Mouse (Mus musculus) midbrain, embryonic 16.5 days (tissue): ENCODE measurements at regions not wholly inside any gene's neighbourhood (a gene's known extent, or its start where the extent isn't known, plus 50 kb on each side); places are given as distances from the start of the nearest gene placed in this dataset.
A peak's percentile ranks its signal among the peaks of the same experiment; 100 is the strongest.
"Not testable (repeated sequence)": the region's sequence is repeated elsewhere in the genome, so short reads cannot be mapped to it uniquely, and the experiment has no call there.

ENCODE experiments used
- ATAC-seq: fragments of 200-750 bp; cut with Nextera tagmentation; 2 replicates; pipeline ENCODE4 v1.8.0; 2017; ENCODE audit warnings: moderate TSS enrichment
- H3K27ac ChIP-seq: fragments of 300-500 bp; sonication (generic); 2 replicates; pipeline ENCODE4 v1.5.1; 2014; ENCODE audit warnings: mild to moderate bottlenecking, low read length, mixed read lengths
- H3K27me3 ChIP-seq: fragments of 300-500 bp; sonication (generic); 2 replicates; pipeline ENCODE4 v1.6.1; 2014; ENCODE audit warnings: low read depth, low read length, mixed read lengths; ENCODE audit not compliant: control insufficient read depth, insufficient read depth
- H3K36me3 ChIP-seq: fragments of 300-500 bp; sonication (generic); 2 replicates; pipeline ENCODE4 v1.6.1; 2014; ENCODE audit warnings: mild to moderate bottlenecking, low read length, moderate library complexity, mixed read lengths; ENCODE audit not compliant: control insufficient read depth, insufficient read depth
- H3K4me1 ChIP-seq: fragments of 300-500 bp; sonication (generic); 2 replicates; pipeline ENCODE4 v1.6.1; 2014; ENCODE audit warnings: mild to moderate bottlenecking, low read length, mixed read lengths; ENCODE audit not compliant: control insufficient read depth, insufficient read depth
- H3K4me2 ChIP-seq: fragments of 300-500 bp; sonication (generic); 2 replicates; pipeline ENCODE4 v1.6.1; 2014; ENCODE audit warnings: mild to moderate bottlenecking, low read length, mixed read lengths
- H3K4me3 ChIP-seq: fragments of 300-500 bp; sonication (generic); 2 replicates; pipeline ENCODE4 v1.5.1; 2014; ENCODE audit warnings: low read depth, mild to moderate bottlenecking, low read length, moderate library complexity, mixed read lengths
- H3K9ac ChIP-seq: fragments of 300-500 bp; sonication (generic); 2 replicates; pipeline ENCODE4 v1.6.1; 2014; ENCODE audit warnings: low read depth, low read length, mixed read lengths
- H3K9me3 ChIP-seq: fragments of 300-500 bp; sonication (generic); replicated peaks from 2 replicates; pipeline ENCODE4 v1.6.1; 2014; ENCODE audit warnings: mild to moderate bottlenecking, low read length, mixed read lengths; ENCODE audit not compliant: control insufficient read depth, poor library complexity, severe bottlenecking
- WGBS: fragments of 180-500 bp; shearing (Covaris S2); extraction: QIAGEN DNeasy Blood & Tissue Kit; methylation state at CpG from one replicate; pipeline ENCODE4 v1.1.7; 2014; 5-methylcytosine and 5-hydroxymethylcytosine counted together

GRCm38 (mm10) chrX:154717526-154717925 lies 138.4 kb upstream of the Samt2 start:
- WGBS = 83% methylated on average over 10 of the region's 10 CpGs
- H3K27me3 ChIP-seq, H3K4me1 ChIP-seq, H3K9ac ChIP-seq, H3K36me3 ChIP-seq, H3K27ac ChIP-seq, H3K4me3 ChIP-seq, H3K4me2 ChIP-seq, H3K9me3 ChIP-seq, ATAC-seq: not testable (repeated sequence)

- peak overlapping the region; percentile 52 for H3K9ac ChIP-seq
- peak overlapping the region; percentile 44 for H3K4me2 ChIP-seq
- no peaks in the 10 kb centered on the region for H3K36me3 ChIP-seq
- no peaks in the 10 kb centered on the region for H3K27me3 ChIP-seq
- peak; percentile 81 for ATAC-seq
- no peaks in the 10 kb centered on the region for H3K4me1 ChIP-seq
- H3K27ac ChIP-seq = no peak overlapping the region
- WGBS = 44% methylated on average over 23 of the region's 27 CpGs
- H3K9me3 ChIP-seq = peaks cover 2% of the 10 kb centered on the region; the same call in 1 of the 2 replicates
- peak overlapping the region; percentile 36 for H3K4me3 ChIP-seq
Observed at GRCm38 (mm10) chrX:154713641-154714255, 134.6 kb upstream of the Samt2 start.

GRCm38 (mm10) chrX:154712576-154712975 lies 133.4 kb upstream of the Samt2 start:
- not testable (repeated sequence) for H3K27ac ChIP-seq, H3K4me3 ChIP-seq, ATAC-seq, H3K9me3 ChIP-seq, H3K36me3 ChIP-seq, H3K27me3 ChIP-seq, H3K4me2 ChIP-seq, H3K9ac ChIP-seq, H3K4me1 ChIP-seq
- 94% methylated on average over 8 of the region's 8 CpGs for WGBS

- not testable (repeated sequence) for H3K4me3 ChIP-seq
Observed at GRCm38 (mm10) chrX:154670529-154670928, 91.4 kb upstream of the Samt2 start.

More at GRCm38 (mm10) chrX:154670529-154670928, 91.4 kb upstream of the Samt2 start:
- H3K27ac ChIP-seq, H3K36me3 ChIP-seq, ATAC-seq, H3K4me1 ChIP-seq, H3K27me3 ChIP-seq, H3K4me2 ChIP-seq, H3K9ac ChIP-seq, H3K9me3 ChIP-seq: not testable (repeated sequence)
- WGBS = 90% methylated on average over 1 of the region's 2 CpGs
